Mouse (Mus musculus) lung, postnatal 14 days (tissue): Measurements from ENCODE around the gene Odc1.
"Not testable (repeated sequence)": the region's sequence is repeated elsewhere in the genome, so short reads cannot be mapped to it uniquely, and the experiment has no call there.

ENCODE experiments used
- DNase-seq: peaks from one replicate; pipeline ENCODE4 v3.0.0; 2021

Odc1 gene

GRCm38 (mm10) chr12:17544209-17545106, at the start of gene Odc1:
Gene Odc1, plus strand, starts transcription at chr12:17544794.
- DNase-seq = peak; percentile 98

- no peak for DNase-seq
Measured at GRCm38 (mm10) chr12:17494809-17495208, 49.8 kb upstream of the Odc1 start.

- DNase-seq = peak; percentile 50
Measured at GRCm38 (mm10) chr12:17495858-17496451, 48.6 kb upstream of the Odc1 start.

- DNase-seq = no peak
Measured at GRCm38 (mm10) chr12:17505620-17506074, 38.9 kb upstream of the Odc1 start.

DNA sequence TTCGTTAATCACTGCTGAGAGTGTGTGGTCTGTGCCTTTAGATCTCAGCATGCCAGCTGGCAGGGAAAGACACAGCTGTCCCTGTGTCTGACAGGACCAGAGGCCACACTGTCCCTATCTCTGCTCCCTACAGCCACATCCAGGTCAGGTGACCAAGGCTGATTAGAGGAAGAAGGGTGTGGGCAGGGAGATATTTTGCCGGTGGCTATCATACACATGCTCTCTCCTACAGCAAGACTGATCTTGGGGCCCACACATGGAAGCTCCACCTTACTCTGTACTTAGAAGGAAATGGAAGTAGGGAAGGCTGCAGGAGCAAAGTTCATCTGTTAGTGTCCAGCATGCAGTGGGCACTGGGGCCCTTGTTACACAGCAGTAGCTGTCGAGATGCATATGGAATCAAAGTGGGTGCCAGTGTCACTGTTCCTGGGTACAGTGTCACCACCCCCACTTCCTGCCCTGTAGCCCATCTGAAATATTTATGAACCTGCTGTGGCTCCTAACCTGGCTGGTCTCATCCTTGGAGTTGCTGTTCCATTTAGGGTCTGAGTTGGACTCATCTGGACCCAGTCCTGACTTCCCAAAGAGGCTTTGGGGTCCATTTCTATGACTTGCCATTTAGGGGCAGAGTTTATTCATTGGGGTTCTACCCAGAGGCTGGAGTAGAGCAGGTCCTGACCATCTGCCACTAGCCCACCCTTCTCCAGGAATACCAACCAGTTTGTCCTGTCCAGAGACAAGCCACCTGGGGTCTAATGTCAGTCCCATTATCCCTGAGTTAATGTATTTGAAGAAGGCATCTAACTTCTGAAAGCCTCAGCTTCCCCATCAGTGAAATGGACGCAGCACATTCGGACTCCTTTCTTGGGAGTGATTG, 38.2 kb upstream of the Odc1 start:
- no peak for DNase-seq

DNA sequence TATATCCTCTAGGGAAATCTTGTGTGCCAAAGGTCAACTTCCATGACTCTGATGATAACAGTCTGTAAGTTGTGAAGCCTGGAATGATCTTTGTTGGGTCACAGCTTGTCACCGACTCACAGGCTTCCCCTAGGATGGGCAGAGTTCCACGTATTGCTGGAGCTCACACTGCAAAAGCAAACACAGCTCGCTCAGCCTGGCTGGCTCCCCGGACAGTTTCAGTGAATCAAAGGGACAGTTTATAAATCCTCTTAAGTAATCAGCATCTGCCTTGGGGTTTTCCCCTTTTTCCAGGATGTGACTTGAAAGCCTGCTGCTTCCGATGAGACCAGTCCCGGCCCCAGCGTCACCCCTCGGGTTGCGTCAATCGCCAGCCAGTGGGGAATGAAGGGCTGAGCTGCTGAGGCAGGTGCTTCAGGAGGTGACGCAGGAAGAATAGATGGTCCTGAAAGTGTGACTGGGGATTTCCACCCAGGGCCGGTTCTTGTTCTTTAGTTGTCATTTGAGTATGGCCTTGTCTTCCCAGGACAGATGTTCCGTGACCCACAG, 37.5 kb upstream of the Odc1 start:
- peak; percentile 62 for DNase-seq

- no peak for DNase-seq
Measured at GRCm38 (mm10) chr12:17509310-17509709, 35.3 kb upstream of the Odc1 start.

DNA sequence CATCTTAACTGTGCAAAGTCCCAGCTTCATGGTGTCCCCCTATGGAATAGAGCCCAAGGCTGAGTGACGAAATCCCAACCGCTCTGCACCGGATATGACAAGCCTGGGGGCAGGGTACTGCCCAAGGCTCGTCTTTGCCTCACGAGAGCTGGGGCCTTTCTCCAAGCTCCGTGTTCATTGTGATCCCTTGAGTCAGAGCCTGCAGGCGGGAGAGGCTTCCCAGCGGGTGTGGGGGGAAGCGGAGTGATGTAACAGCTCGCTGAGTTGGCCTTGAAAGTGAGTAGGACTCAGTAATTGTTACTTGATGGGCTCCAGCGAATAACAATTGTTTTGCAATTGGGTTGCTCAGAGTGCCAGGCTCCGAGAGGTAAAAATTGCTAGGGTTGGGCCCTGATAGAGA, 34.4 kb upstream of the Odc1 start:
- DNase-seq = peak; percentile 54

- DNase-seq = no peak
Measured at GRCm38 (mm10) chr12:17511019-17511418, 33.6 kb upstream of the Odc1 start.

GRCm38 (mm10) chr12:17529180-17529579, 15.4 kb upstream of the Odc1 start:
- DNase-seq = no peak

- DNase-seq = no peak
Measured at GRCm38 (mm10) chr12:17529726-17530125, 14.9 kb upstream of the Odc1 start.

GRCm38 (mm10) chr12:17530825-17531224, 13.8 kb upstream of the Odc1 start:
- no peak for DNase-seq

DNA sequence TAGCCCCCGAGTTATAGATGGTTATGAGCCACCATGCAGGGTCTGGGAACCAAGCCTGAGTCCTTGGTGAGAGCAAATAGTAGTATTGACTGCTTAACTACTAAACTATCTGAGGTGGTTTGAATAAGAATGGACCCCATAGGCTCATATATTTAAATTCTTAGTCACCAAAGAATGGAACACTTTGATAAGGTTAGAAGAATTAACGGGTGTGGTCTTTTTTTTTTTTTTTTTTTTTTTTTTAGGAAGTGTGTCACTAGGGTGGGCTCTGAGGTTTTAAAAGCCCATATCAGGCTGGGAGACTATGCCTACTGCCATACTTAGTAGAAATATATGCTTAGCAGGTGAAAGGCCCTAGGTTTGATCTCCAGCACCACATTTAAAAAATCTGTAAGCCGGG, 8.4 kb upstream of the Odc1 start:
- no peak for DNase-seq

- DNase-seq = no peak
Measured at GRCm38 (mm10) chr12:17537147-17537546, 7.4 kb upstream of the Odc1 start.

GRCm38 (mm10) chr12:17538087-17538486, 6.5 kb upstream of the Odc1 start:
- DNase-seq = no peak

- DNase-seq = no peak
Measured at GRCm38 (mm10) chr12:17539041-17539440, 5.6 kb upstream of the Odc1 start.

DNA sequence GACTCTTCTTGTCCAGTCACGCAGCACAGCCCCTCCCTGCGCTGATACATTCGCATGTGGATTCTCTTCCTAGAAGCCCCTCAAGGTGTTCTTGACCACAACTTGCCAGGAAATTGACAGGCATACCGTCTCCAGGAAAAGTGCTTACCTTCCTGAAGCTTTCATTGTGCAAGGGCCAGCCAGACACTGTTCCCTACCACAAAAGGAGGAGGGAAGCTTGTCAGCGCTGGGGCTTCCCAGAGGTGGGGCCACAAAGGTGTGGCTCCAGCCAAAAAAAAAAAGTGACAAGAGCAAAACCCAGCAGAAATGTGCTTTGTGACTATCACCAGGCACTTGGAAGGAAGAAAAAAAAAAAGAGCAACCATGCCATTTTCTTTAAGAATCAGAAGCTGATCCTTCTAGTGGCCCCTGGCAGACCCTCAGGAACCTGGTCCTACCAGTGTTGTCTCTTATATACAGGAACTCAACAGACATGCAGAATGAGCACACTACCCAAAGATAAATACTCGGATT, 4.5 kb upstream of the Odc1 start:
- no peak for DNase-seq

DNA sequence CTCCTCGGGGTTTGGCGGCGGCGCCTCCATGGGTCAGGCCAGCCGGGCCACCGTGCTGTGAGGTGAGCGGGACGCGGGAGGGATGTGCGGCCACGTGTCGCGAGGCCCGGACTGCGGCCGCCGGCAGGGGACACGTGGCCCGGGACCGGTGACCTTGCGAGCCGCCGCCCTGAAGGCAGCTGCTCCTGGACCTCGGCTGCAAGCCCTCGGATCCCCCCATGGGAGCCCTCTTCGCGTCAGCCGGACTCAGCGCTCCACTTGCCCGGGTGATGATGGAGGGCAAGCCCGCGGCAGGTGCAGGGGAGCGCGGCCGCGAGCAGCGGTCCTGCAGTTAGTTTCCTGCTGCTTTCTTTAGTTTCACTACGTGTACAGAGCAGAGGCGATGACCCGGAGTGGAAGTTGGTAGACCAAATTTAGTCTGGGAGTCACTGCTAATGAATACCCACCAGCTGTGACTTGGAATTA, 545 bp downstream of the Odc1 start:
- DNase-seq = no peak

GRCm38 (mm10) chr12:17545884-17546283, 1.3 kb downstream of the Odc1 start:
- no peak for DNase-seq

GRCm38 (mm10) chr12:17547552-17547951, 3.0 kb downstream of the Odc1 start:
- not testable (repeated sequence) for DNase-seq

GRCm38 (mm10) chr12:17548505-17548904, 3.9 kb downstream of the Odc1 start:
- no peak for DNase-seq

- DNase-seq = not testable (repeated sequence)
Measured at GRCm38 (mm10) chr12:17549421-17549820, 4.8 kb downstream of the Odc1 start.
